Mouse (Mus musculus) lung, postnatal 25 days (tissue): Measurements from ENCODE around the gene Arhgap44.

Experiments
- DNase-seq: peaks from one replicate; pipeline ENCODE4 v3.0.0; 2022; ENCODE audit warnings: low spot score

The Arhgap44 gene

GRCm38 (mm10) chr11:65137145-65137652 lies 25.6 kb downstream of the Arhgap44 start:
- DNase-seq = no peak

GRCm38 (mm10) chr11:65135251-65135739 lies 27.5 kb downstream of the Arhgap44 start:
- no peak for DNase-seq

GRCm38 (mm10) chr11:65133661-65134060 lies 29.1 kb downstream of the Arhgap44 start:
- DNase-seq = no peak

DNA sequence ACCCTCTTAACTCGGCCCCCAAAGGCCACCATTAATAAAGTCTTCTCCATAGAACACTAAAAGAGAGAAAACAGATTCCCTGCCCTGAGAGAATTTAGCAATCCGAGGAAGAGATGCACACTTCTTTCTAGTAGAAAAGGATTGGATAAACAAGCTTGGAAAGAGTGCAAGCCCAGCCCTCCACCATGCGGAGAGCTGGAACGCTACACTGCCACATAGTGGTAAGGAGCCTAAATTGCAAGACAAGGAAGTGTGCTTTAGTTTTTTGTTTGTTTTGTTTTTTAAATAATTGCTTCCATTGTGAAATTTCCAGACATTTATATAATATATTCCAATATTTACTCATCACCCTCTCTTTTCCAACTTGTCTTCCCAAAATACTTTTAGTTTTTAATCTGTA lies 33.7 kb downstream of the Arhgap44 start:
- no peak for DNase-seq

DNA sequence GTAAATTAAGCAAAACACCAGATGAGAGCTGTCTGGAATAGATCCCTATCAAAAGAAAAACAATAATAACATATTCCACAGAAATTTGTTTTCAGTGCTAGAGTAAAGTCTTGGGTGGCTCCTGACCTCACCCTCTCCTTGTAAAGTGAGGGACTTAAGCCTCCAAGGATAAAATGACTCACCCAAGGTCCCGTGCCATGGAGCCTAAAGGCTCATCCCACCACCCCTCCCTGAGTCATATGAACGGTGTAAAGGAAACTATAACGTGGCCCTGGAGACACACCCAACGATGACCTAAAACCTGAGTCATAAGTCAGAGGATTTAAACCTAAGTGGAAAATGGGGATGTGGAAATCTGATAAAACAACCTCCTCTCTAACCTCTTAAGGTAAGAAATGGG lies 34.1 kb downstream of the Arhgap44 start:
- no peak for DNase-seq

DNA sequence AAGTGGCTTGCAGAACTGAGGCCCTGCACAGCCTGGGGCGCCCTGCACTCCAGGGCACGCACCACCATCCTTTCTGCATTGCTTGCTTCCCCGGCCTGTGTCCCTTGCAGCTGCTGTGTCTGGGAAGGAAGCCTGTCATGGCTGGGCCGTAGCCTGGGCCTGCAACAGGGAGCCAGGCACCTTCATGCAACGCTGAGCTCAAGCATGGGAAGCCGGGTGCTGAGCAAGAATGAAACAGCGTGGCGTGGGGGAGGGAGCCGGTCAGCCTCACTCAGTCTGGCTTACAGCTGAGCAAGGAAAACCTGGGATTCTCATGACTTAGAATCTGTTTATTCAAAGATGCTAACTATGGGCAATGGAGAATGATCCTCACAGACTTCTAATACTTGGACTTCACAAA lies 36.2 kb downstream of the Arhgap44 start:
- no peak for DNase-seq

DNA sequence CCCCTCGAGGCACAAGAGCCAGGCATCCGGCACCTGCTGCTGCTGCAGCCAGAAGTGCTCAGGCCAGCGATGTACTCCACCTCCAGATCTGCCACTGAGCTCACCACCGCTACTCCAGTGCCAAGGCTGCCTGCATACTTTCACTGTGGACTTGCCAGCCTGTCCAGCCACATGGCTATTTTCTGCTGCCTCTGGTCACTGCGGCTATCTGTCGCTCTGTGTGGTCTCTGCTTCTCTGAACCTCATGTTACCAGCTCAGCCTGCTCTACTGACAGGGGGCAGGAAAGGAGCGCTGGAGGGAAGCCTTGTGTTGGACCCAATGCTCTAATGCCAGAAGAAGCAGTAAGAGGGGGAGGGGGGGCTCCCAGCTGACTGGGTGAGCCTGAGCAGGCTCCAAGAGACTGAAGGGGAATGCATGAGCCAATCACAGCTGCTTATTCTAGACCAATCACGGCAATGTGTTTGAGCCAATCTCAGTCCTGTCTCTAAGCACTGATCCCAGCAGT lies 37.8 kb downstream of the Arhgap44 start:
- no peak for DNase-seq

- DNase-seq = no peak
Measured at GRCm38 (mm10) chr11:65120276-65120675, 42.5 kb downstream of the Arhgap44 start.

DNA sequence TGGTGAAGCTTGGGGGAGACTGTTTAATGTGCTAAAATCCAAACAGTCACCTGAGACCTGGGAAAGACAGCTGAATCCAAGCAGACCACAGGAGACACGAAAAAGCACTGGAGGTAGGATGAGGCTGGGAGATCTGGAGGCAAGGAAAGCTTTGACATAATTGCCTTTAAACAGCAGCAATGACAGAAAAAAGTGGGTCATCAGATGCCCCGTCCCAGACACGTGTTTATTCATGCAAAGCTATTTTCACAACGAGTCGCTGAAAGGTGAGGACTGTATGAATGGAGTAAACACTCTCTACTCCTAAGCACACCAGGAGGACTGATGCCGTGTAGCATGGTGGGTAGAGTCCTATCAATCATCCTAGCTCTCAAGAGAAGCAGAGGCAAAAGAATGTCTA lies 47.0 kb downstream of the Arhgap44 start:
- DNase-seq = no peak

GRCm38 (mm10) chr11:65112086-65112485 lies 50.7 kb downstream of the Arhgap44 start:
- DNase-seq = no peak

- DNase-seq = no peak
Measured at GRCm38 (mm10) chr11:65111651-65112050, 51.1 kb downstream of the Arhgap44 start.

DNA sequence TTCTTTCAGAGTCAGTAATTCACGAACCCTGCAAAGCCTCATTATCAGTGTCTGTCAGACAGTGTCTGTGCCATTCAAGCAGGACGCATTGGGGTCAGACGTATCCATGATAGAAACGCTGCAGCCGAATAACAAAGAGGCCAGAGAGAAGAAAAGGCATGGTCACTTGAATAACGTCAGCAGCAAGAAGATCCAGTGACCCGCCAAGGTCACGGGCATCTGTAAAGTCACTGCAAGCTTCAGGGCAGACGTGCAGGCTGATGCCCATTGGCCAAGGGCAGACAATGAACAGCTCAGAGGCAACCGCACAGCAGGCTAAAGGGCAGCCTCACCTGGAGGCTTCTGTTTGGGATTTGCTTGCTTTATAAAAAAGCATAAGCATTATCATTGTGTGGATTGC lies 52.7 kb downstream of the Arhgap44 start:
- no peak for DNase-seq

GRCm38 (mm10) chr11:65107734-65108171 lies 55.0 kb downstream of the Arhgap44 start:
- DNase-seq = no peak

GRCm38 (mm10) chr11:65107151-65107550 lies 55.6 kb downstream of the Arhgap44 start:
- DNase-seq = no peak

- no peak for DNase-seq
Measured at GRCm38 (mm10) chr11:65104076-65104475, 58.7 kb downstream of the Arhgap44 start.

DNA sequence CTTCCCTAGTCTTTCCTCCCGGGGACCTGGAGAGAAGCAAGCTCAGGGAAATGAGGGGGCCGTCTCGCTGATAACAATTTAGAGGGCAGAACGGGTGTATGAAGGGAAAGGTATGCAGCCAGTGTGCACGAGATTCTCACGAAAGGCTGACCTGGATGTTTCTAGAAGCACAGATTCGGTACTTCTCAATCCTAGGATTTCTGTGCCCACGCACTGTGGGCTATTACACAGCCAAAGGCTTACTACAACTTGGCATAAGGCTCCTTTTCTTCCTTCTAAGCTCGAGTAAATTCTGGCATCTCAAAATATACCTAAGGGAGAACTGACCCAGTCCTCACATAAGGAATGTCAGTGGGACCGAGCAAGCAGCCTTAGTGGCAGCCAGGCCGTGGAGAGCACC lies 61.6 kb downstream of the Arhgap44 start:
- DNase-seq = no peak

DNA sequence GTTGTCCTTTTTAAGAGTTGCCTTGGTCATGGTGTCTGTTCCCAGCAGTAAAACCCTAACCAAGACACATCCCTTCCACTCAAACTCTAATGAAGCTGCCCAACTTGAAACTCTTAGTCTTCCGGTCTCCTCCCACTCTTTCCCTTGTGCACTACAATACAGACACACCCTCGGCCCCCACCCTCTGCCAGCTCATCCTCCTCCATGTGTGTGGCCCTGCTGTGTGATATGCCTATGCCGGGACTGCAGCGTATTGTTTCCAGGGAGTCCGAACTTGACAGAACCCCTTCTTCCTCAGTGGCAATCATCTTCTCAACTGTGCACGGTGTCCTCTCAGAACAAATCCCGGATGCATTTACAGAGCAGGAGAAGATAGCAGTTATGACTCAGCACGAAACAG lies 62.7 kb downstream of the Arhgap44 start:
- DNase-seq = no peak

GRCm38 (mm10) chr11:65097526-65098070 lies 65.2 kb downstream of the Arhgap44 start:
- DNase-seq = no peak

DNA sequence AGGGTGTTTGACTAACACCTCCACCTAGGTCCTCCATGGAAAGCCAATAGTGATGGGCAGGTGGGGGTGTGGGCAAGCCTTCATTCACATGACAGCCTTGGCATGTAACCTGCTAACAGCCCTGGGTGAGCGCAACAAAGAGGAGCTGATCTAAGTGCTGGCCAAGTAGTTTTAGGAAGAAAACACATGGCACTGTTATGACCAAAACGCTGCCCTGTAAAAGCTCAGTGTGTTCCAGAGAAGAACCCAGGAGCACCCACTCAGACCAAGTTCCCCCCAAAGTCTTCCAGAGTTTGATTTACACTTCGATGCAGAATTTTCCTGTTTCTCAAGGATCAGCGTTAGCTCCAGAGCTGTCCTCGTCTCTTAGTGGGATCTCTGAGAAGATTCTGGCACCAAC lies 65.9 kb downstream of the Arhgap44 start:
- DNase-seq = no peak

GRCm38 (mm10) chr11:65092851-65093250 lies 69.9 kb downstream of the Arhgap44 start:
- no peak for DNase-seq

DNA sequence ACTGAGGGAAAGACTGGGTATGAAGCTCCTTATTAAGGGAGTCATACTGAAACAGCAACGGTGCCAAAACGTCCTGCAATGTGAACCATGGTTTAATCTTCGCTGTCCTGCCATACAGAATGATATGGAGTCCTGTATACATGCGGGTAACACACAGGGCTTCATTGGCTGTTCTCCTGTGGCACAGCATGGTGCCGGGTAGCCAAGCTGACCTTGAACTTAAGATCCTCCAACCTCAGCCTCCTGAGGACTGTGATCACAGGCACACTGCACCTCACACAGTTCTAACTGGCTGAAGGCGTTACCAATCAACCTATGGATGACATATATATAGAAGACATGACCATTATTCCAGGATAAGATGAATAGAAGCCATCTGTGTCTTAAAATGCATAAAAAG lies 72.4 kb downstream of the Arhgap44 start:
- no peak for DNase-seq

DNA sequence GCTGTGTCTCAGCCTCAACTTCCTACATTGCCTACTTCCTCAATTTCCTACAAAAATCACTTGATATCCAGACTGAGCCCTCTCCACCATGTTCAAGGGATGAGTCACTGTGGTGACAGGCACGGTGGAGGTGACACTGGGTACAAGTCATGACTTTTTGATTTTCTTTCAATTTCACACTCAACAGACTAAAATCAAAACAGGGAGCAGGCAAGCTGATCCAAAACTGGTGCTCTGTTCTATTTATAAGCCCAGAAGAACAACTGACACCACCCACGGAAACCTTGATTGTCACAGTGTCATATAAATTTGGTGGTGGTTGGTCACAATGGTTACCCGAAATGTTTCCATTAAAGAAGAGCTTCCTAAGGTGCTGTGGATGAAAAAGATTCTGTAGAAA lies 72.8 kb downstream of the Arhgap44 start:
- DNase-seq = no peak

DNA sequence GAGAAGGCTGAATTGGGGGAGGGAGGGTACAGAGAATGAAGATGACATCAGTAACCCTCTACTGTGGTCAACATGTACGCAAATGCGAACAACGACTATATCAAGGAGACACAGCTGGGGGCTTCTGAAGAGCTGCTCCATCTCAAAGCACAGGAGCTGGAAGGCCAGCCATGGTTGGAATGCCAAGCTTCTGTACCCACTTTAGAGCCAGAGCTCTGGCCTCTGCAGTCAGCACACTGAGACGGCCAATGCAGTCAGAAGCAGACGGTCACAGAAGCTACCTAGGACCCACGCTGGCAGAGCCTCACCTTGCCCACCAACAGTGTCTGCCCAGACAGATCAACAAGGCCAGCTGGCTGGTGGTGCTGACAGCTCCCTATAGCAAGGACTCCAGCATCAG lies 73.5 kb downstream of the Arhgap44 start:
- DNase-seq = no peak
